Mouse (Mus musculus): ENCODE data around the gene Usp11. TPM values are rescaled to one million over a fixed set of nuclear protein-coding genes. Genes with fewer than 3 reads are reported as not detected.

Usp11 gene
- total and polyA plus RNA-seq, 2 experiments: 0.46 to 0.54 TPM

GRCm38 (mm10) chrX:20736479-20736878 is 32.8 kb downstream of the Usp11 start:
- Histone ChIP-seq H3K36me3 (ENCODE audit: control insufficient read depth, insufficient read depth, low read length) (no peaks in the 10 kb centered on the region), H3K79me2 (ENCODE audit: control insufficient read depth, insufficient read depth, low read length) (no peaks in the 10 kb centered on the region), H3K4me1 (ENCODE audit: control insufficient read depth, insufficient read depth, low read length) (no peaks in the 10 kb centered on the region), H3K27me3 (ENCODE audit: control insufficient read depth, insufficient read depth, low read length) (no peaks in the 10 kb centered on the region), H3K9ac (ENCODE audit: low read depth, low read length) (no peak overlapping the region), H3K27ac (replicated peaks; ENCODE audit: insufficient read depth, low read depth, low read length) (no peak overlapping the region), H3K4me3 (ENCODE audit: insufficient read depth, low read depth, low read length) (no peak overlapping the region)
- TF ChIP-seq CTCF (IDR thresholded peaks at IDR 0.05; ENCODE audit: low read depth, low read length): no peak
- no peak for TF ChIP-seq POLR2A (IDR thresholded peaks at IDR 0.05; ENCODE audit: extremely low read depth, insufficient read depth, low read length)
- 96% methylated on average over 4 of the region's 4 CpGs for WGBS
- DNase-seq (ENCODE audit: extremely low read depth, low read depth, low spot score): no peak

DNA sequence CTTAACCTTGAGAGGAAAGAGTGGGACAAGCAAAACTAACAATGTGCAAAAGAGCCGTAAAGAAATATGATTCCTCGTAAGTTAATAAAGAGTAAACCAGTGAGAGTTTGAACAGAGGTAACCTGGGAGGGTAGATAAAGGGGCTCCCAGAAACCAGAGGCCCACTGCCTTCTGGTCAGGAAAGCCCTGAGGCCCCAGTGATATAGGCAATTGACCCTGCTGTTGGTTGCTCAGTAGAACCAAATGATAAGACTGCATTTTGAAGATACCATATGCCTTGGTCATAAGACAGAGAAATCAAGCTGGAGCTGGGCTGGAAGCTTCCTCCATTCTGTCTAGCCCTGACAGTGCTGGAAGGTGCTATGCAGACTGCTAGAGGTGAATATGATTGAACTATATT is 45.1 kb downstream of the Usp11 start:
- 96% methylated on average over 2 of the region's 2 CpGs for WGBS
- Histone ChIP-seq H3K4me1 (ENCODE audit: control insufficient read depth, insufficient read depth, low read length) (no peaks in the 10 kb centered on the region), H3K79me2 (ENCODE audit: control insufficient read depth, insufficient read depth, low read length) (no peaks in the 10 kb centered on the region), H3K9ac (ENCODE audit: low read depth, low read length) (no peak overlapping the region), H3K36me3 (ENCODE audit: control insufficient read depth, insufficient read depth, low read length) (no peaks in the 10 kb centered on the region), H3K27ac (replicated peaks; ENCODE audit: insufficient read depth, low read depth, low read length) (no peak overlapping the region), H3K27me3 (ENCODE audit: control insufficient read depth, insufficient read depth, low read length) (no peaks in the 10 kb centered on the region), H3K4me3 (ENCODE audit: insufficient read depth, low read depth, low read length) (no peak overlapping the region)
- no peak for TF ChIP-seq POLR2A (IDR thresholded peaks at IDR 0.05; ENCODE audit: extremely low read depth, insufficient read depth, low read length)
- no peak for TF ChIP-seq CTCF (IDR thresholded peaks at IDR 0.05; ENCODE audit: low read depth, low read length)
- DNase-seq (ENCODE audit: extremely low read depth, low read depth, low spot score): no peak

DNA sequence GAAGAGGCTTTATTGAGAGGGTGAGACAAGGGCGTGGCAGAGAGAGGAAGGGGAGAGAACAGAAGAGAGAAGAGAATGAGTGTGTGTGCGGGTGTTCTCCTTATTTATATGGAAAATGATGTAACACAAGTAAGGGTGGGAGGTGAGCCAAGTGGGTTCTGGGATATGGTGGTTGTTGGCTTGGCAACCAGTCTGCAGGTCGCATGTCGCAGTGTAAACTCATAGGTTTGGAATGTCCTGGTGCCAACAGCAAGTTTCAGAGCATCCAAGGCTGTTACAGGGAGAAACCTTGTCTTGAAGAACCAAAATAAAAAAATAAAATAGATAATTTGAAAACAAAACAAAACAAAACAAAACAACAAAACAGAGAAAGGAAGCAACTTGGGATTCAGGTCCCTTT is 57.5 kb downstream of the Usp11 start:
- H3K27me3 ChIP-seq (ENCODE audit: control insufficient read depth, insufficient read depth, low read length): no peaks in the 10 kb centered on the region
- no peak overlapping the region for H3K27ac ChIP-seq (replicated peaks; ENCODE audit: insufficient read depth, low read depth, low read length)
- no peaks in the 10 kb centered on the region for H3K36me3 ChIP-seq (ENCODE audit: control insufficient read depth, insufficient read depth, low read length)
- H3K9ac ChIP-seq (ENCODE audit: low read depth, low read length): no peak overlapping the region
- WGBS: 81% methylated on average over 4 of the region's 4 CpGs
- H3K4me1 ChIP-seq (ENCODE audit: control insufficient read depth, insufficient read depth, low read length): no peaks in the 10 kb centered on the region
- H3K4me3 ChIP-seq (ENCODE audit: insufficient read depth, low read depth, low read length): no peak overlapping the region
- no peaks in the 10 kb centered on the region for H3K79me2 ChIP-seq (ENCODE audit: control insufficient read depth, insufficient read depth, low read length)
- DNase-seq (ENCODE audit: extremely low read depth, low read depth, low spot score): no peak
- TF ChIP-seq CTCF (IDR thresholded peaks at IDR 0.05; ENCODE audit: low read depth, low read length): no peak

Other genes with a start within 250 kb of the Usp11 start
- 1,444 and 2,426 TPM in 2 replicates for gene Rgn, start 154.1 kb upstream of the Usp11 start, total RNA-seq (2014; rRNA removed)
- gene Rgn, start 154.1 kb upstream of the Usp11 start, polyA plus RNA-seq (2012; rRNA removed): 291 and 400 TPM in 2 replicates
- gene Rbm10, start 86.4 kb upstream of the Usp11 start, total RNA-seq (2014; rRNA removed): 12.3 and 14.0 TPM in 2 replicates
- 23.9 and 32.9 TPM in 2 replicates for gene Rbm10, start 86.4 kb upstream of the Usp11 start, polyA plus RNA-seq (2012; rRNA removed)
- gene Ndufb11, start 86.3 kb upstream of the Usp11 start, total RNA-seq (2014; rRNA removed): 294 and 308 TPM in 2 replicates
- gene Ndufb11, start 86.3 kb upstream of the Usp11 start, polyA plus RNA-seq (2012; rRNA removed): 199 and 207 TPM in 2 replicates
- 69.8 and 90.9 TPM in 2 replicates for gene Uba1, start 45.6 kb upstream of the Usp11 start, total RNA-seq (2014; rRNA removed)
- gene Uba1, start 45.6 kb upstream of the Usp11 start, polyA plus RNA-seq (2012; rRNA removed): 162 and 181 TPM in 2 replicates
- gene Cdk16, start 16.0 kb upstream of the Usp11 start, total RNA-seq (2014; rRNA removed): 11.7 and 12.5 TPM in 2 replicates
- 33.0 and 47.5 TPM in 2 replicates for gene Cdk16, start 16.0 kb upstream of the Usp11 start, polyA plus RNA-seq (2012; rRNA removed)
- 39.5 and 42.4 TPM in 2 replicates for gene Araf, start 93.9 kb downstream of the Usp11 start, total RNA-seq (2014; rRNA removed)
- gene Araf, start 93.9 kb downstream of the Usp11 start, polyA plus RNA-seq (2012; rRNA removed): 97.0 and 139 TPM in 2 replicates
- not detected in 2 replicates for gene Timp1, start 166.3 kb downstream of the Usp11 start, total RNA-seq (2014; rRNA removed)
- gene Timp1, start 166.3 kb downstream of the Usp11 start, polyA plus RNA-seq (2012; rRNA removed): 0.28 and 0.72 TPM in 2 replicates
- 0.13 TPM in 1 of 2 replicates, not detected in the other for gene Syn1, start 217.1 kb downstream of the Usp11 start, total RNA-seq (2014; rRNA removed)
- gene Syn1, start 217.1 kb downstream of the Usp11 start, polyA plus RNA-seq (2012; rRNA removed): 0.13 and 0.21 TPM in 2 replicates
- gene Cfp, start 227.6 kb downstream of the Usp11 start, total RNA-seq (2014; rRNA removed): 28.5 and 30.5 TPM in 2 replicates
- 18.8 and 32.3 TPM in 2 replicates for gene Cfp, start 227.6 kb downstream of the Usp11 start, polyA plus RNA-seq (2012; rRNA removed)
- gene Elk1, start 246.7 kb downstream of the Usp11 start, total RNA-seq (2014; rRNA removed): 1.7 and 2.4 TPM in 2 replicates
- 3.7 and 4.0 TPM in 2 replicates for gene Elk1, start 246.7 kb downstream of the Usp11 start, polyA plus RNA-seq (2012; rRNA removed)

All from liver, adult 2 months (tissue).